Mouse (Mus musculus) ovary, postnatal 36 days (tissue): ENCODE measurements around the gene Zfp781.
A peak's percentile ranks its signal among the peaks of the same experiment; 100 is the strongest.
"Not testable (repeated sequence)": the region's sequence is repeated elsewhere in the genome, so short reads cannot be mapped to it uniquely, and the experiment has no call there.

Experiments
- DNase-seq: peaks from one replicate; pipeline ENCODE4 v3.0.0; 2022; ENCODE audit warnings: low spot score, mixed read lengths

The Zfp781 gene

DNA sequence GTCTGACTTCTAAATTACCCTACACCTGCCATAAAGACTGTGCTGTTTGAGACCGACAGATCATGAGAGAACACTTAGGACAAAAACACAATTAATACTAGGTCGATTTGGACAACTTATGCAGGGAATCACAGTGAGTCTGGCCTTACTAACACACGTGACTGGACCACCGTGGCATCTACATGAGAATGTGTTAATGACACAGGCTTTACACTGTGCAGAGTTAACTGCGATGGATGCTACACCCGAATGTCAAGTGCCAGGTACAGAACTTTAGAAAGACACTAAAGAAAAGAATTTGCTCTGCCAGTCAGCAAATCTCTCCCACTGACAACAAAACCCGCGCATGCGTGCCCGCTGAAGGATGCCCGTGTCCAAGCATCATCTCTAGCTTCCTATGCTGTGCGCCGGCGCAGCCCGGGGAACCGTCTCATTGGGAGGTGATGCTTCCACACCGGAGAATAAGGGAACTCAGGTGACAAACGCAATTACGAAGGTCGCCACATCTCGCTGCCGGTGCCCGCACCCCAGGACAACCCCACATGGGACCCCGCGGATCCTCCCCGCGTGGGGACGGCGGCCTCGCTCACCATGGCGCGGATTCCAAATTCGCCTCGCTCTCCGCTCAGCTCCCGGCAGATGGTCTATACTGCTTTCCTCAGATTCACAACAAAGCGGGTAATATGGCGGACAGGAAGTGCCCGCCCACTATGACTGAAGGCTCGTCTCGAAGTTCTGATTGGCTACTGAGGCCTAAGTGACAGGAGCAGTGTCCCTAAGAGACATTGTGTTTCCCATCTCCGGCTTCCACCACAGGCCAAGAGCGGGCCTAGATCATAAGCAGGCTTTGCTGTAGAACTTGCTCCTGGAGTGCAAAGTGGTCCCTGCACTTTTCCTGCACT lies at the start of gene Zfp781:
Gene Zfp781 (minus strand): TSS at position 639 of the 902 bp plus-strand sequence.
- DNase-seq, result not testable (repeated sequence)

DNA sequence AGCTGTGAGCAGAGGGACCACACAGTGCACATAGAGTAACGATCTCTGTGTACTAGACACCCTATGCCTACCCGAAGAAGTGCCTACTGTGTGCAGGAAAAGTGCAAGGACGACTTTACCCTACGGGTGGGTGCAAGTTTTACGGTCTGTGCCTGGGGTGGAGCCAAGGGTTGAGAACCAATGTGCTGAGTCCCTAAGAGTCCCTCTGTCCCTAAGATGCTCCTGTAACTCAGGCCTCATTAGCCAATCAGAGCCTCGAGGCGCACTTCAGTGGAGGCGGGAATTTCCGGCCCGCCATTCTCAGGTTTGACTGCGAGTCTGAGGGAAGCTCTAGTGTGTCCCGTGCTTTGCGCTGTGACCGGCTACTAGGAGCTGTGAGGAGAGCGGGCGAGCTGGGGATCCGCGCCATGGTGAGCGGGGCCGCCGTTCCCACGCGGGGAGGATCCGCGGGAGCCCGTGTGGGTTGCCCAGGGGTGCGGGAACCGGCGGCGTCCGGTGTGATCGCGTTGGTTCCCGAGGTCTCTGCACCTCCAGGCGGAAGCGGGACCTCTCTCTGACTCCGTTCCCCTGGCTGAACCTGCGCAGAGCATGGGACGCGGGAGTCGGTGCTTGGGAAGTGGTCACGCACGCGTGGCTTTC lies 48.2 kb upstream of the Zfp781 start:
- peak; percentile 17 for DNase-seq

DNA sequence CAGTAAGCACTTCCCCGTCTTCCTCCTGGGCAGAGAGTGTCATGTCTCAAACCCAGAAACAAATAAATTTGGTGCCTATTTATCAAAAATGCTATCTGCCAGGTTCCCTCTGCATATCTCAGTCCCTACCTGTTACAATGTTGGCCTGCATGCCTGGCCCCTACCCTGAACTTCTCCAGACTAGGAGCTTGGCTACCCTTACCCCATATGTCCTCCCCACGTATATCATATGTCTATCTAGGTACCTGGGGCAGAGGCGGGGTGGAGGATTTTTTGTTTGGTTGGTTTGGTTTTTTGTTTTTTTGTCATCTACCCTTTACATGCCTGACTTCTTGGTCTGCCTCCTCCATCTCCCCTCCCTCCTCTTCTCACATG lies 451 bp upstream of the Zfp781 start:
- not testable (repeated sequence) for DNase-seq

DNA sequence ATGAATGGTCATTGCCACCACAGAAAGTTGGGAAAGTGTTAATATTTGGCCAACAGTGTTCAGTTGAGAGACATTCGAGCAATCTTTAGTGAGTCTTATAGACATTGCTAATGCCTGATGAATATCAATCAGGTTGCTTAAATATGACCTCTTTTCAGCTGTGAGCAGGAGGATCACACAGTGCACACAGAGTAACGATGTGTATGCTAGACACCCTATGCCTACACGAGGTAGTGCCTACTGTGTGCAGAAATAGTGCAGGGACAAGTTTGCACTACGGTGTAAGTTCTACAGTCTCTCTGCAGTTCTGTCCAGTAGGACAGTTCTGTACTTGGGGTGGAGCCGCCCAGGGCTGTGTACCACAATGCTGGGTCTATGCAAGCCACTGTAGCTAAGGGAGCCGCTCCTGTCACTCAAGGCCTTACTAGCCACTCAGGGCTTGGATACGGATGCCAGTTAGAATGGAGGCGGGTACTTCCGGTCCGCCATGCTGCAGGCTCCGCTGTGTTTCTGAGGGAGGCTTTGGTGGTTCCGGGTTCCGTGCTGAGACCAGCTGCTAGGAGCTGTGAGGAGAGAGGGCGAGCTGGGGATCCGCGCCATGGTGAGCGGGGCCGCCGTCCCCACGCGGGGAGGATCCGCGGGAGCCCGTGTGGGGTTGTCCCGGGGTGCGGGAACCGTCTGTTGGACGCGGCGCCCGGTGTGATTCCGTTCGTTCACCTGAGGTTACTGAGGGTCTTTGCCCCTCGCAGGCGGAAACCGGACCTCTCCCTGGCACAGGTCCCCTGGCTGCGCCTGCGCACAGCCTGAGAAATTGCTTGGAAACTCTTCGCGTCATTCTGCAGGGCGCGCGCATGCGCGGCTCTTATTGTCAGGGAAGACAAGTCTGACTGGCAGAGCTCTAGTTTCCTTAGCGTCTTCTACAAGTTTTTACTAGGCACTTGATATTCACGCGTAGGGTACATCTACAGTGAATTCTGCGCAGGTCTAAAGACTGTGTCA lies 66.6 kb downstream of the Zfp781 start, which contains the start of gene Gm32687:
Gene Gm32687 (plus strand): TSS at position 526 of the 999 bp plus-strand sequence.
- DNase-seq, result peak; percentile 4
